Mouse (Mus musculus): ENCODE results near the gene Tbxa2r.
A peak's percentile ranks its signal among the peaks of the same experiment; 100 is the strongest.

Tbxa2r gene

DNA sequence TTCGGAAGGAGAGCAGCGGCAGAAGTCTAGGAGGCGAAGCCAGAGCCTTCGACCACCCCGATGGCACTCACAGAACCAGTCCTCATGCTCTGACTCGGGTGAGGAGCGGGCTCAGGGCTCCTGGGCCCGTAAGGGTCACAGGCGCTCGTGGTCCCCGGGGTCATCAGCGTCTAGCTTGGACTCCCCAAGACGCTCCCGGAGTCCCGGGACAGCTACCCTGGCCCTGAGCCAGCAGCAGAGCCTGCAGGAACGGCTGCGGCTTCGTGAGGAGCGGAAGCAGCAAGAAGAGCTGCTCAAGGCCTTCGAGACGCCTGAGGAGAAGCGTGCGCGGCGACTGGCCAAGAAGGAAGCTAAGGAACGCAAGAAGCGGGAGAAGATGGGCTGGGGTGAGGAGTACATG lies 6.1 kb upstream of the Tbxa2r start:
- DNase-seq: no peak

DNA sequence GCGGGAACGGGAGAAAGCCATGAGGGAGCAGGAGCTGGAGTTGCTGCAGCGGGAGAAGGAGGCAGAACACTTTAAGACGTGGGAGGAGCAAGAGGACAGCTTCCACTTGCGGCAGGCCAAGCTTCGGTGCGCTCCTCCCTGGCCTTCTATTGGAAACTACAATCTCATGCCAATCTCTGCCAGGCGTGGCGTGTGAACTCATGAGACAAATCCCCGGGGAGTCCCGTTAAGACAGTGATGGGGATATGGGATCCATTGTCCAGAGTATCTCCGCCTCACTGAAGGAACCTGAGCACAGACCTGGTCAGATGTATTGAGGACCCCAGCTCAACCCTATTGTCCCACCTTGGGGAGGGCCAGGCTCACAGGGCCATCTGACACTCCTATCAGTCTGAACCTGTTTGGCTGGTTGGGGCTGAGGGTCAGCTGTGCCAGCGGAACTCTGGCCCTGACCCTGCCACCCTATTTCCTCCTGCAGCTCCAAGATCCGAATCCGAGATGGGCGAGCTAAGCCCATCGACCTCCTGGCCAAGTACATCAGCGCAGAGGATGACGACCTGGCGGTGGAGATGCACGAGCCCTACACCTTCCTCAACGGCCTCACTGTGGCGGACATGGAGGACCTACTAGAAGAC lies 5.3 kb upstream of the Tbxa2r start:
- DNase-seq: no peak

DNA sequence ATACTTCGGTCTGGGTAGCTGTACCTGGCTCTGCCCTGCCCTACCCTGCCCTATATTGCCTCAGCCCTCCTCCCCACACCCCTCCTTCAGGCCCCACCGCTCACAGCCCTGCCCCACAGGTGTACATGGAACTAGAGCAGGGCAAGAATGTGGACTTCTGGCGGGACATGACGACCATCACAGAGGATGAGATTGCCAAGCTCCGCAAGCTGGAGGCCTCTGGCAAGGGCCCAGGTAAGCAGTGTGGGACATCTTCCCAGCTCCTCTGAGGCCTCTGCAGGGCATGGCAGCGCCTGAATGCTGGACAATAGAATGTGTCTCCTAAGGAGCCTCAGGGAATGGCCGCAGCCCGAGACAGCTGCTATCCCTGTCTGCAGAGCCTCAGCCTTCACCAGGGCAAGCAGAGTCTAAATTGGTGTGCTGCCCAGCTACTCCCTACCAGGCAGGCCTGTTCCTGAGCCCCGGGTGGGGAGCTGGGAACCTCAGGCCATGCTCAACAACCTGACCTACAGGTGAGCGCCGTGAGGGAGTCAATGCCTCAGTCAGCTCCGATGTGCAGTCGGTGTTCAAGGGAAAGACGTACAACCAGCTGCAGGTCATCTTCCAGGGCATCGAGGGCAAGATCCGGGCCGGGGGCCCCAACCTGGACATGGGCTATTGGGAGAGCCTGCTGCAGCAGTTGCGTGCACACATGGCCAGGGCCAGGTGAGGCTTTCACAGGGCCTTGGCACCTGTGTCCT lies 4.6 kb upstream of the Tbxa2r start:
- no peak for DNase-seq

DNA sequence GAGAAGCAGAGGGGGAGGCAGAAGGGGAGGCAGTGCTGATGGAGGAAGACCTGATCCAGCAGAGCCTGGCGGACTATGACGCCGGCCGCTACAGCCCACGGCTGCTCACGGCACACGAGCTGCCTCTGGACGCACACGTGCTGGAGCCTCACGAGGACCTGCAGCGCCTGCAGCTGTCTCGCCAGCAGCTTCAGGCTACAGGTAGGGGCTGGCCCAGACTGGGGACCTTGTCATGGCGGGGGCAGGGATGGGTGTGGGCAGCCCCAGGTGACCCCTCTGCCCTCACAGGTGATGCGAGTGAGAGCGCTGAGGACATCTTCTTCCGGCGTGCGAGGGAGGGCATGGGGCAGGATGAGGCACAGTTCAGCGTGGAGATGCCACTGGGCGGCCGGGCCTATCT lies 3.4 kb upstream of the Tbxa2r start:
- DNase-seq: no peak

DNA sequence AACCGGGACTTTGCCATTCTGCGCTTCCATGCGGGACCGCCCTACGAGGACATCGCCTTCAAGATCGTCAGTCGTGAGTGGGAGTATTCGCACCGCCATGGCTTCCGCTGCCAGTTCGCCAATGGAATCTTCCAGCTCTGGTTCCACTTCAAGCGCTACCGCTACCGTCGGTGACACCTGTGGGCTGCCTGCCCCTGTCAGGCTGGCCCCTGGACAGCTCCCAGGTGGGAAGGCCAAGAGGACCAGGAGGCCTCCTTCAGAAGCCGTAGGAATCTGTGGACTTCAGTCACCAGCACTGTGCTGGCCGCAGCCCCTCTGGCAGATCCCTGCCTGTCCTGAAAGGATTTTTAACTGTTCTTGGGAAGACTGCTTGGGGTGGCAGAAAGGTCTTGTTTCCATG lies 2.8 kb upstream of the Tbxa2r start:
- no peak for DNase-seq

DNA sequence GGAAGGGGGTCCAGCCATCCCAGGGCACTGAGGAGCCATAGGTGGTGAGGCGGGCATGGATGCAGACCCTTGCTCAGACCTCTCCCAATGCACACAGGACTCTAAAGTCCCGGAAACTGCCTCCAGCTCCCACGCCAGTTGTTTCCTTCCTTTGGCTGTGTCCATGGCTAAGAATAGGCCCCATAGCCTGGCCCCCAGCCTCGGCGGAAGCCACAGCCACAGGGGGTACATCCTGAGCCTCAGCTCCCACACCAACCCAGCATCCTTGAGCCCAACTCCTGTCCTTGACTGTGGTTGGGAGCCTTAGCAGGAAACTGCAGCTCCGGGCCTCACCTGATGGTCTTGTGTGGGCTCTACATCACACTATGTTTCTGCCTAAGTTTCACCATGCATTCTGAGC lies 1.7 kb upstream of the Tbxa2r start:
- DNase-seq: no peak

DNA sequence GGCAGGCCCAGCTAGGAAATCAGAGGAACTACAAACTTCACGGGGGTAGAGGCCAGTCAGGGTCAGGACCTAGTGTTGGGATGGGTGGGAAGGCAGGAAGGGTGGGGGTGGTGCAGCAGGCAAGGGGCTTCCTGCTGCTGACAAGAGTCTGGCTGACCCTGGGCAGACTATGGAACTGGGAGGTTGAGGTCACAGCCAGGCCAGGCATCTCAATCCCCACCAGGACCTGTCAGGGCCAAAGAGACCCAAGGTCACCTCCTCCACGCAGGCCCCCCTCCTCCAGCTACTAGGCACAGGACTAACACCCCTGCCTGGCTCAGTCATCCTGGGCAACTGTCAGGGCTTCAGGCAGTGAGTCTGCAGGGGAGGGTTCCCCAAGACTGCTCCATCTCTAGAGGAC lies 572 bp upstream of the Tbxa2r start:
- DNase-seq: no peak

DNA sequence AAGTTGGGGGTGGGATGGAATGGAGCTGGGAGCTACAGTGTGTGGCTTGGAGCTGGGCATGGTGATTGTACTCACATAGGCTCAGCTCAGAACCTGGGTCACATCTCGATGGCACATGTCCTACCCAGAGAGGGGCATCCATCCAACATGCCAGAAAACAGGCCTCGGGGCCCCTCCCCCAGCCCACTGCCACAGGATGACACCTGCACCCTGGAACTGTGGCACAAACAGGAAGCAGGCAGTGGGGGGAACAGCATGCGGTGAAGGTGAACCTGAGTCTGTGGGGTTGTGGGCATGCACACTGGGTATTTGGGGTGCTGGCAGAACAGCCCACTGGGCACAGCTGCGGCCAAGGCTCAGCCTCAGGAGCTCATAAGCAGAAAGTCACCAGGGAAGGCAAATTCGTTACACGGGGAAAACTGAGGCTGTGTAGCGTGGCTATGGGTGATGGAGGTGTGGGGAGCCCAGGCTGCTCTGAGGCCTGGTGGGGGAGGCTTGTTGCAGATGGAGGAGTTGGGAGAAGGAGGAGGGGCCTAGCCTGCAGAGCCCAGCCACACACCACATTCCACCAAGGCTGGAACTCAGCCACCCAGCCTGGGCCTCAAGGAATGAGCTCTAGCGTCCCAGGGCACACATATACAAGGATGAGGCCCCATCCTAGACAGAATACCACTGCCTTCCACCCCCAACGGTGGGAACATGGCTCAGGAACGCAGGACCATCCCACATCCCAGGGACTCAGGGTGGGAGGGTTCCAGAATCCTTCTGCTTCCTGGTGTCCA lies 854 bp downstream of the Tbxa2r start:
- DNase-seq: no peak

DNA sequence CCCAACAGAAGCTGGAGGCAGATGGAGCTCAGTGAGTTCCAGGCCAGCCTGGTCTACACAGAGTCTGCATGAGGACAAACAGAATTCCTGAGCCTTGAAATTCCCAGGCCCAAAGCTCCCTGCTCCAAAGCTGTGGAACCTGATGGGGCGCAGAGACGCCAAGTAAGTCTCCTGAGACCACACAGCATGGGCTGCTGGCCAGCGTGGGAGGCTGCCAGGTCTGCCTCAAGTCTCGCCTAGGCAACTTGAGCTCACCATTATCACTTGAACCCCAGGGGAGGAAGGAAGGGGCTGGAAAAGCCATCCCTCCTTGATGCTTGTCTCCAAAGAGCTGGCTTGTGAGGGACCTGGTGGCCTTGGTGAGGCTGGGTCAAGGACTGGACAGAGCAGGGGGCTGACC lies 1.5 kb downstream of the Tbxa2r start:
- no peak for DNase-seq

DNA sequence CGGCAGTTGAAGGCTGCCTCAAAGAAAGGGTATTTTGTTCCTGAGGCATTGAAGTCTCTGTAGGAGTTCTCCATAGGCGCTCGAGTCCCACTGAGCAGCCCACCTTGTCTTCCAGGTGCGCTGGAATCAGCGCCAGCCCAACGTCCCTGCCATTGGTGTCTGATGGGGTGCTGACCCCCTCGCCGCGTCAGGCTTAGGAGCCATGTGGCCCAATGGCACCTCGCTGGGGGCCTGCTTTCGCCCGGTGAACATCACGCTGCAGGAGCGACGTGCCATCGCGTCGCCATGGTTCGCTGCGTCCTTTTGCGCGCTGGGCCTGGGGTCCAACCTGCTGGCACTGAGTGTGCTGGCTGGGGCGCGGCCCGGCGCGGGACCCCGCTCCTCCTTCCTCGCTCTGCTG lies 3.7 kb downstream of the Tbxa2r start:
- DNase-seq: no peak

DNA sequence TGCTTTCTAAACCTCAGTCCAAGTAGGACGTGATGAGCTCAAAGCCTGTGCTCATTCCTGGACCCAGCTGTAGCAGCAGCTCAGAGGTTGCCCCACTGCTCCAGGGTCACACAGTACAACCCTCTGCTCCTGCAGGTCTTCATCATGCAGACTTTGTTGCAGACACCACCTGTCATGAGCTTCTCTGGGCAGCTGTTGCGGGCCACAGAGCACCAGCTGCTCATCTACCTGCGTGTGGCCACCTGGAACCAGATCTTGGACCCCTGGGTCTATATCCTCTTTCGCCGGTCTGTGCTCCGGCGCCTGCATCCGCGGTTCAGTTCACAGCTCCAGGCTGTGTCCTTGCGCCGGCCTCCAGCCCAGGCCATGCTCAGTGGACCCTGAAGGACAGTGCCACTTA lies 5.8 kb downstream of the Tbxa2r start:
- no peak for DNase-seq

DNA sequence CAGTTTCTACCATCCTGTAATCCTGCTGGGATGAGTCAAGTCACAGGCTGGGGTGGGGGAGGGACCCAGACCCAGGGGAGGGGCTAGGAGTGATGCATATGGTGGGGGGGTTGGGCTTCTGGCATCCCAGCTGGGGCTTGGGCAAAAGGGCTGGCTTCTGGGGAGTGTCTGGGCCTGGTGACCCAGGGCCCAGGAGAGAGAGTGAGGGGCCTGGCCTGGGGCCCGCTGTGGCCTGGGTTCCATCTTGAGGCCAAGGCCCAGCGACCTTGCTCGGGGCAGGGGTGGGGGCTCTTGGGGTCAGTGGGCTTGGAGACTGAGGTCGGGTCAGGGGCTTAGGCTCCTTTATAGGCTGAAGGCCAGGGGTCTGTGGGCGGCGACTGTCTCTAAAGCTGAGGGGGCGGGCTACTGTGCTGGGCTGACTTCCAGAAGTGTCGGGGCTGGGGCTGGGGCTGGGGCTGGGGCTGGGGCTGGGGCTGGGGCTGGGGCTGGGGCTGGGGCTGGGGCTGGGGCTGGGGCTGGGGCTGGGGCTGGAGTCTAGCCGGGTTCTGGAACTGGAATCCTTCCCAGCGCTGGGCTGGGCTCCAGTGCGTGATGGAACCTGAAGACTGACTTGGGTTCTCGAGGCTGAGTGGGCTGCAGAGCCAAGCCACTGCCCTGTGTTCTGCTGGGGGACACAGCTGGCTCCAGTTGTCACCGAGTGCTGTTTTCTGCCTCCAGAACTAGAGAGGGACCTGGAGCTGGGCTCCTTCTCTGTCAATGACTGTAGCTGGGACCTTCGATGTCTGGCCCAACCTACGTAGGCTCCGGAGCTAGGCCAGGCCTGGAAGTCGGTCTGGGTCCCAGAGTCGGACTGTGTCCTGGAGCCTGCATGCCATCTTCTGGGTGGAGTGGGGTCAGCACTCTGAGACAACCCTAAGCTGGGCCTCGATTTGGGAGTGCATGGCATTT lies 7.1 kb downstream of the Tbxa2r start:
- DNase-seq: no peak

DNA sequence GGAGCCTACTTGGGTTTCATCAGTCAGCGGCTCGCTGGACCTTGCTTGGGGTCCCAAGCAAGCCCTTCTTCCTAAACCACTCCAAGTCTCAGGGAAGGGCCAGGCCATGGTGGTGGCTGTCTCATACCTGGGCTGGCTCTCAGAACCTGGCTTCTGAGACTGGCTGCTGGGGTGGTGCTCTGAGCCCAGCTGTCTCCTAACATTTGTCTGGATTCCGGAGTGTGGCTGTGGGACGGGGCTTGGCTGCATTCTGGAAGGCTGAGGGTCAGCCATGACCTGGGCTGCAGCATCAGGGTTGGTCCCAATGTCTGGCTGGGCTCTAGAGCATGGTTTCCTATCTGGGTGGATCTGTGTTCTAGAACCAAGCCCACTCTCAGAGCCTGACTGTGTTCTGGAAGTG lies 8.0 kb downstream of the Tbxa2r start:
- no peak for DNase-seq

DNA sequence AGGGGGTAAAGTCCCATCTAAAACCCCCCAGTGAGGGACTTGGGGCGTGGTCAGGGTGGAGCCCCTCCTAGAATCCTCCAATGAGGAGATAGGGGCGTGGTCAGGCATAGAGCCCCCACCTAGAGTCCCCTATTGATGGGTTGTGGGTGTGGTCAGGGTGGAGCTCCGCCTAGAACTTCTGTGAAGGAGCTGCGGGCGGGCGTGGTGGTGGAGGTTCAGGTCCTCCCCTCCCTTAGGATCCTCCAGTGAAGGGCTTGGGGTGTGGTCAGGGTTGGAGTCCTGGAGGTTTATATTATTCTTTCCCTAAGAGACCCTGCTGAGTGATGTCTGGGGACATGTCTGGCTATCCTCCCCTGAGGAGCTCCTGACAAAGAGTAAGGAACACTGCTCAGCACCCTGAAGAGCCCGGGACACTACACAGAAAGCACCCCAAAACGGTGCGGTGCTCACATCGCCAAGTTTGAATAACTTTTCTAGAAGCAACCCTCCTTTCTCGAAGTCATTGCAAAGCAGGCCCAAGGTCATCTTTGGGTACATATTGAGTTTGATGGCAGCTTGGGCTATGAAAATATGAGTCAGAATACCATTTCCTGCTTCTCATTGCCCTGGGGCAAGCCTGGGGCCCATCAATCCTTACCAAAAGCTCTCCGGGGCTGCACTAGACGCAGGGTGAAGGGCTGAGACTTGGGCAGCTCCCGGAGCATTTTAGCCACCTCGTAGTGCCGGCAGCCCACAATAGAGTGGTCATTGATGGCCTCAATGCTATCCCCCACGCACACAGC lies 12.2 kb downstream of the Tbxa2r start:
- DNase-seq: no peak

DNA sequence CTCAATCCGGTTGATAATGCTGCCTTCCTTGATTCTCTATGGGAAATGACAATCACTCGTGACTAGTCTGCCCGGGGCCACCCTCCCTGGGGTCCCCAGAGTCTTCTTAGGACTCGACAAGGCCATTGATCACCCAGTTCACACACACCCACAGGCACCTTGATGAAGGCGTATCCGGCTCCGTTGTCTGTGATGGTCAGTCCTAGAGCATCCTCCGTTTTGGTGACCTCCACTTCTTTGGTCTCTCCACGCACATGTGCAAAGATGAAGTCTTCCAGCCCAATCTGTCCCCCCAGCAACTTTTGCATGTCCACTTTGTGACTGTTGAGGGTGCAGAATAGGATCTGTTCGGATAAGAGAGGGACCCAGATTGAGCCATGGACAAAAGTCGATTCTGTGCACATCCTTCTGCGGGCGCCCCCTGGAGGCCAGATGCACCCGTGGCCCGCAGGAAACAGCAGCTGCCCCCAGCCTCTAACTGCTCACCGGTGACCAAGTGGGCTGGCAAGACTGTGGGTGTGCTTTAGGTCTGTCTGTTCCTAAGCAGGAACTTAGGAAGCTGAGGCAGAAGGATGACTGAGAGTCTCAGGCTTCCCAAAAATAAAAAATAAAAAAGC lies 12.9 kb downstream of the Tbxa2r start:
- DNase-seq: peak; percentile 74

DNA sequence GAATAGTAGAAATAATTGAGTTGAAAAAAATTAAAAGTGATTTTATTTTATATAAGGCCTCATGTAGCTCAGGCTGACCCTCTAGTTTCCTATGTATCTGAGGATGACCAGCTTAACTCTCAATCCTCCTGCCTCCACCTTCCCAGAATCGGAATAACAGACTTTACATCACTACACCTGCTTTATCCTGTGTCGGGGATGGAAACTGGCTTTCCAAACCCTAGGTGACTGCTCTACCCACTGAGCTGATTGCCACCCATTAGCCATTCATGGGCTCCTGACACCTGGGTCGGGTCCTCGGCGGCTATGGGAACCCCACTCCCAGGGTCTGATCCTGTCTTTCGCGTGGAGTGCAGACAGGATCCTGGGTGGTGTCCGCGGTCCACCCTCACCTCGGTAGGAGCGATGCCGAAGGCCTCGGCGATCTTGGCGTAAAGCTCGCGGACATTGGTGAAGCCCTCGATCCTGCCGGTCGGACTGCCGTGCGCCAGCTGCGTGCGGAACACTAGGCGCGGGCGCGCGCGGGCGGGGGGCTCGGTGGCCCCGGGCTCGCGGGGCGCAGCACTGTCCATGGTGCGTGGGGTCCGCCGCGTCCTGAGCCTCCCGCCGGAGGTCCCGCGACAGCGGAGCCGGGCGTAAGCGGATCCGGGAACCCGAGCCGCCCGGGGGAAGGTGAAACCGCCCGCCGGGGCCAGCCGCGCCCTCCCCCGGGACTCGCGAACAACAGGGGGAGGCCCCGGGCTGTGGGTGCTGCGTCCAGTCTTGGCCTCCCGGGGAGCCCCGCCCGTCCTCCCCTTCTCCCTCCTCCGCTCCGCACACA lies 14.4 kb downstream of the Tbxa2r start, which contains the start of gene Gipc3:
Gene Gipc3 (minus strand): TSS at position 581 of the 820 bp plus-strand sequence.
- no peak for DNase-seq

DNA sequence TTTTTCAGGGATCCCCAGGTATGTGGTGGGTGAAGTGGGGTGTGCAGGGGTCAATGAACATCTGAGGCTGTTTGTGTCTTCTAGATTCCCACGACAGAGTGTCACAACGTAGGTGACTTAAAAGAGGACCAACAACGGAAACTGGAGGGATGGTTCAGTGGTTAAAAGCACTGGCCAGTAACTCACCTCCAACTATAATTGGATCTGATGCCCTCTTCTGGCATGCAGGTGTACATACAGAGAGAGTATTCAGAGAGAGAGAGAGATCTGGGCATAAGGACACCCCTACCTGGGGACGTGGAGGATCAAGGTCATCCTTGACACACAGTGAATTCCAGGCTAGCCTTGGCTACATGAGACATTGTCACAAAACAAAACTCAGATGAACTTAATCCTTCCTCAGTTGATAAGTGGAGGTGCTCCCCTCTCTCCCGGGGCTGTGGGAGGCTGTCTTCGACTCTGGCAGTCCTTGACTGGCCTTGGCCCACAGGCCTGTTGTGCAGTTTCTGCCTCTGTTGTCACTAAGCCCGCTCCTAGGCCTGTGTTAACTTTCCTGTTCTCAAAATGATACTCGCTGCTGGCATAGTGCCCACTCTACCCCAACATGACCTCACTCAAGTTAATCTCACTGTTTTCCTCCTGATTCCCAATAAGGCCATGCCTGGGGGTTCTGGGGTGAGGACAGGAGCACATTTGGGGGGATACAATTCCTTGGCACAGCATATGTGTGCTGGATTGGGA lies 16.1 kb downstream of the Tbxa2r start:
- no peak for DNase-seq

DNA sequence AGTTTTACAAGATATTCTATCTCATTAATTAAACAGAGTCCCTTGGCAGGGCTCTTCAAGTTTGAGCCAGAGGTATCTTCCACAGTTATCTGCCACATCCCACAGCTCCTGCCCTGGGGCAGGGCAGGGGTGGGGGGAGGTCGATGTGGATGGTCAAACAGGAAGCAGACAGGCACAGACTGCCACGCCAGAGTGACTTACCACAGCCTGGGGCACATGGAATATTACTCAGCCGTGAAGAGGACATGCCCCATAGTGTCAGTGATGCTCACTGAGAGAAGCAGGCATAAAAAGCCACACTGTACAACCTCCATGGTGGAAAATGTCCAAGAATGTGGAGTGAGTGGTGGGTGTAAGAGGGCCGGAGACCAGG lies 16.6 kb downstream of the Tbxa2r start:
- no peak for DNase-seq

DNA sequence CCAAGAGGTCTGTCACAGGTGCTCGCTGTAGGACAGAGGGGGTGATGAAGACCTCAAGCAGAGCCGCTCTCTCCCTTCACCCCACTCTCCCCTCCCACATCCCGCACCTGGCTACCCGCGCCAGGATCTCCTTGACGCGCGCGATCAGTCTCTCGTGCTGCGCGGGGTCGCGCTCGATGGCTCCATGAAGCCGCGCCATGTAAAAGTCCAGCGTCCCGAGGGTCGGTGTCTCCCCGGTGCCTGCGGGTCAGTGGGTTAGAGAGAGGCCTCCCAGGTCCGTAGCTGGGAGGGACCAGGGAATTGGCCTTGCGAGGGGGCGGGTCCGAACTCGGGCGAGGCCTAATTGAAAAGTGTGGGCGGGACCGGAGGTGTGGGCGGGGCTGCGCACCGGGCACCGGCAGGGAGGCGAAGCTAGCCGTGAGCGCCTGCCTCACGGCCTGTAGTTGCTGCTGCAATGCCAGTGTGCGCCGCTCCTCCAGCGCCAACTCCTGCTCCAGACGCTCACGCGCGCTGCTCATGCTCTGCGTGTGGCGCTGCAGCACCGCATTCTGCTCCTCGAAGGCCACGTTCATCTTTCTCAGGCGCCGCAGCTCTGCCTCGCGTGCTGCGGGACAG lies 18.0 kb downstream of the Tbxa2r start:
- peak; percentile 81 for DNase-seq

DNA sequence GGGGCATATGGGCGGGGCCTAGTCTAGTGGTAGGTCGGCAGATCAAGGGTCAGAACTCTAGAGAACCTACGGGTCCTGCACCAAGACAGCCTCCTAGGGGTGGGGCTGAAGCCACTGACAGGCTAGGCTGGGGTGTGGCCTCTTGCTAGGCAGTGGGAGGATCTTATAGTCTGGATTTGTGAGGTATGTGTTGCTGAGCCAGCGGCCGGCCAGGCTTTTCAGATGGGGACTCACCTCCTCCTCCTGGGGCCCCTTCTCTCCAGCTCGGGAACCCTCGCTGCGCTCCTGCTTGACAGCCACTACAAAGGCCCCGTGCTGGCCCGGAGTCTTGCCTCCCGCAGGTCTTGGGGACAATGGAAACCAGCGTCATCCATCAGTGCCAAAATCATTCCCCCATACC lies 20.6 kb downstream of the Tbxa2r start:
- DNase-seq: no peak
